Mouse (Mus musculus) R1 (cell line): Measurements from ENCODE around the gene Rab5c.

ENCODE experiments used
- DNase-seq: peaks from one replicate; pipeline ENCODE4 v3.0.0-alpha.2; 2018; ENCODE audit warnings: low read depth, low spot score

Rab5c gene

GRCm38 (mm10) chr11:100721776-100722492, 16.1 kb downstream of the Rab5c start:
- peak; percentile 47 for DNase-seq

GRCm38 (mm10) chr11:100721254-100721653, 16.8 kb downstream of the Rab5c start:
- DNase-seq: no peak

GRCm38 (mm10) chr11:100720345-100720744, 17.7 kb downstream of the Rab5c start:
- DNase-seq: no peak

GRCm38 (mm10) chr11:100719893-100720292, 18.1 kb downstream of the Rab5c start:
- peak; percentile 58 for DNase-seq

GRCm38 (mm10) chr11:100719312-100719711, 18.7 kb downstream of the Rab5c start:
- DNase-seq: no peak

- DNase-seq: no peak
Observed at GRCm38 (mm10) chr11:100718866-100719265, 19.1 kb downstream of the Rab5c start.

GRCm38 (mm10) chr11:100718462-100718861, 19.6 kb downstream of the Rab5c start:
- no peak for DNase-seq

- DNase-seq: no peak
Observed at GRCm38 (mm10) chr11:100716649-100717048, 21.4 kb downstream of the Rab5c start.

GRCm38 (mm10) chr11:100714948-100715347, 23.1 kb downstream of the Rab5c start:
- no peak for DNase-seq

- peak; percentile 77 for DNase-seq
Observed at GRCm38 (mm10) chr11:100714534-100714915, 23.5 kb downstream of the Rab5c start.

- DNase-seq: peak; percentile 92
Observed at GRCm38 (mm10) chr11:100713735-100714533, 24.1 kb downstream of the Rab5c start, which contains the start of gene Hspb9. Gene Hspb9, plus strand, starts transcription at chr11:100713850.

- DNase-seq: no peak
Observed at GRCm38 (mm10) chr11:100713174-100713573, 24.8 kb downstream of the Rab5c start.

- peak; percentile 87 for DNase-seq
Observed at GRCm38 (mm10) chr11:100711783-100712615, 26.0 kb downstream of the Rab5c start, which contains the start of gene Kat2a. Gene Kat2a, minus strand, starts transcription at chr11:100712465.

- no peak for DNase-seq
Observed at GRCm38 (mm10) chr11:100710977-100711376, 27.0 kb downstream of the Rab5c start.

GRCm38 (mm10) chr11:100710528-100710927, 27.5 kb downstream of the Rab5c start:
- DNase-seq: no peak

GRCm38 (mm10) chr11:100709201-100709810, 28.7 kb downstream of the Rab5c start:
- no peak for DNase-seq

- no peak for DNase-seq
Observed at GRCm38 (mm10) chr11:100705095-100705747, 32.8 kb downstream of the Rab5c start.

- no peak for DNase-seq
Observed at GRCm38 (mm10) chr11:100703851-100704531, 34.0 kb downstream of the Rab5c start, which contains the start of gene Dhx58. Gene Dhx58, minus strand, starts transcription at chr11:100704271.

GRCm38 (mm10) chr11:100703366-100703765, 34.6 kb downstream of the Rab5c start:
- DNase-seq: no peak

GRCm38 (mm10) chr11:100702906-100703305, 35.1 kb downstream of the Rab5c start:
- no peak for DNase-seq
